Mouse (Mus musculus) erythroblast, embryonic 14.5 days (primary cell): ENCODE data around the gene Tmem204. TPM values are rescaled to one million over a fixed set of nuclear protein-coding genes. Genes with fewer than 3 reads are reported as not detected.

Experiments used
- H3K27me3 ChIP-seq: 2 replicates; pipeline ENCODE4 v1.6.1; 2012; ENCODE audit warnings: inconsistent platforms; ENCODE audit not compliant: control insufficient read depth
- H3K36me3 ChIP-seq: 2 replicates; pipeline ENCODE4 v1.6.1; 2012; ENCODE audit warnings: mild to moderate bottlenecking, inconsistent platforms; ENCODE audit not compliant: control insufficient read depth
- H3K4me1 ChIP-seq: 2 replicates; pipeline ENCODE4 v1.6.1; 2012; ENCODE audit warnings: inconsistent platforms; ENCODE audit not compliant: control insufficient read depth
- H3K4me3 ChIP-seq: replicated peaks from 2 replicates; pipeline ENCODE3; 2012; ENCODE audit warnings: moderate library complexity, mild to moderate bottlenecking, inconsistent platforms
- H3K9me3 ChIP-seq: 2 replicates; pipeline ENCODE4 v1.6.1; 2012; ENCODE audit warnings: low read length, inconsistent platforms, mixed read lengths; ENCODE audit not compliant: control insufficient read depth
- GATA1 ChIP-seq: IDR thresholded peaks from 2 replicates; pipeline ENCODE4 v1.6.1; 2012; ENCODE audit warnings: low read length, inconsistent platforms, mixed read lengths
- TAL1 ChIP-seq: IDR thresholded peaks from 3 replicates; pipeline ENCODE4 v1.6.1; 2012; ENCODE audit warnings: low read length, inconsistent platforms, mixed read lengths
- polyA plus RNA-seq: library from polyadenylated mRNA; stranded (reverse); fragments of >175 nt; gene quantifications from 2 replicates; pipeline ENCODE4 v1.2.3, GENCODE M21; 2012

Gene Tmem204
- polyA plus RNA-seq, 1 experiment: not detected

- no peaks in the 10 kb centered on the region for H3K27me3 ChIP-seq
- peaks cover 49% of the 10 kb centered on the region for H3K4me1 ChIP-seq
- H3K9me3 ChIP-seq: no peaks in the 10 kb centered on the region
- H3K36me3 ChIP-seq: peaks cover 52% of the 10 kb centered on the region
- H3K4me3 ChIP-seq: peak overlapping the region; percentile 90
- TF ChIP-seq TAL1: no peak
- no peak for TF ChIP-seq GATA1
These were observed 69.5 kb downstream of the Tmem204 start for GRCm38 (mm10) chr17:25013606-25014501.

Other genes with a start within 250 kb of the Tmem204 start
- 26.8 and 33.4 TPM in 2 replicates for gene Hagh, start 243.4 kb downstream of the Tmem204 start, polyA plus RNA-seq
- 2.3 and 2.9 TPM in 2 replicates for gene Fahd1, start 233.2 kb downstream of the Tmem204 start, polyA plus RNA-seq
- gene Igfals, start 217.6 kb downstream of the Tmem204 start, polyA plus RNA-seq: not detected in 2 replicates
- 7.5 and 12.0 TPM in 2 replicates for gene Nubp2, start 197.2 kb downstream of the Tmem204 start, polyA plus RNA-seq
- gene Spsb3, start 196.9 kb downstream of the Tmem204 start, polyA plus RNA-seq: 9.2 and 10.3 TPM in 2 replicates
- gene Eme2, start 188.5 kb downstream of the Tmem204 start, polyA plus RNA-seq: 1.7 and 1.8 TPM in 2 replicates
- gene Mrps34, start 188.5 kb downstream of the Tmem204 start, polyA plus RNA-seq: 6.4 and 7.5 TPM in 2 replicates
- 14.9 and 16.7 TPM in 2 replicates for gene Nme3, start 187.1 kb downstream of the Tmem204 start, polyA plus RNA-seq
- 5.7 and 7.2 TPM in 2 replicates for gene Mapk8ip3, start 146.6 kb downstream of the Tmem204 start, polyA plus RNA-seq
- gene Jpt2, start 122.9 kb downstream of the Tmem204 start, polyA plus RNA-seq: 0.83 and 1.0 TPM in 2 replicates
- gene Cramp1l, start 67.8 kb downstream of the Tmem204 start, polyA plus RNA-seq: 1.1 and 1.5 TPM in 2 replicates
- 0.97 and 1.0 TPM in 2 replicates for gene Ift140, start 67.5 kb downstream of the Tmem204 start, polyA plus RNA-seq
- gene Telo2, start 32.4 kb upstream of the Tmem204 start, polyA plus RNA-seq: 2.0 and 3.1 TPM in 2 replicates
- not detected in 2 replicates for gene Ptx4, start 37.2 kb upstream of the Tmem204 start, polyA plus RNA-seq
- gene Clcn7, start 49.8 kb upstream of the Tmem204 start, polyA plus RNA-seq: 2.0 and 2.1 TPM in 2 replicates
- not detected in 2 replicates for gene Ccdc154, start 78.9 kb upstream of the Tmem204 start, polyA plus RNA-seq
- gene Gm38655, start 91.9 kb upstream of the Tmem204 start, polyA plus RNA-seq: not detected in 2 replicates
- 2.0 and 2.1 TPM in 2 replicates for gene BC003965, start 101.0 kb upstream of the Tmem204 start, polyA plus RNA-seq
- 5.5 and 5.8 TPM in 2 replicates for gene Unkl, start 104.8 kb upstream of the Tmem204 start, polyA plus RNA-seq
- 1.3 and 2.1 TPM in 2 replicates for gene Gnptg, start 156.5 kb upstream of the Tmem204 start, polyA plus RNA-seq
- 1.5 and 2.2 TPM in 2 replicates for gene Tsr3, start 156.6 kb upstream of the Tmem204 start, polyA plus RNA-seq
- not detected in 2 replicates for gene Baiap3, start 172.8 kb upstream of the Tmem204 start, polyA plus RNA-seq
- 19.3 and 26.5 TPM in 2 replicates for gene Ube2i, start 191.0 kb upstream of the Tmem204 start, polyA plus RNA-seq
- 0.28 and 0.74 TPM in 2 replicates for gene Prss34, start 214.8 kb upstream of the Tmem204 start, polyA plus RNA-seq
- gene Prss28, start 225.1 kb upstream of the Tmem204 start, polyA plus RNA-seq: 0.08 TPM in 1 of 2 replicates, not detected in the other
- gene Prss29, start 235.1 kb upstream of the Tmem204 start, polyA plus RNA-seq: not detected in 2 replicates